Mouse (Mus musculus) midbrain, postnatal 0 days (tissue): ENCODE results near the gene Naa40. TPM values are rescaled to one million over a fixed set of nuclear protein-coding genes. Genes with fewer than 3 reads are reported as not detected.

ENCODE experiments used
- ATAC-seq: fragments of 200-750 bp; cut with Nextera tagmentation; 2 replicates; pipeline ENCODE4 v1.8.0; 2017; ENCODE audit warnings: moderate number of reproducible peaks, mild to moderate bottlenecking, moderate TSS enrichment, moderate library complexity; ENCODE audit not compliant: low FRiP score
- DNase-seq: peaks from one replicate; pipeline ENCODE4 v3.0.0-alpha.2; 2015; ENCODE audit warnings: low spot score
- H3K27ac ChIP-seq: fragments of 300-500 bp; sonication (generic); 2 replicates; pipeline ENCODE4 v1.5.1; 2014; ENCODE audit warnings: low read depth, mild to moderate bottlenecking, low read length, mixed read lengths
- H3K27me3 ChIP-seq: fragments of 300-500 bp; sonication (generic); 2 replicates; pipeline ENCODE4 v1.6.1; 2014; ENCODE audit warnings: low read length, control low read depth, mixed read lengths; ENCODE audit not compliant: insufficient read depth
- H3K36me3 ChIP-seq: fragments of 300-500 bp; sonication (generic); 2 replicates; pipeline ENCODE4 v1.6.1; 2014; ENCODE audit warnings: low read length, control low read depth, mixed read lengths; ENCODE audit not compliant: insufficient read depth
- H3K4me1 ChIP-seq: fragments of 300-500 bp; sonication (generic); 2 replicates; pipeline ENCODE4 v1.6.1; 2014; ENCODE audit warnings: mild to moderate bottlenecking, control low read depth, antibody characterized with exemption, low read length, mixed read lengths; ENCODE audit not compliant: insufficient read depth
- H3K4me2 ChIP-seq: fragments of 300-500 bp; sonication (generic); 2 replicates; pipeline ENCODE4 v1.6.1; 2014; ENCODE audit warnings: low read depth, mild to moderate bottlenecking, low read length, mixed read lengths; ENCODE audit not compliant: poor library complexity, severe bottlenecking
- H3K4me3 ChIP-seq: fragments of 300-500 bp; sonication (generic); 2 replicates; pipeline ENCODE4 v1.5.1; 2014; ENCODE audit warnings: low read depth, mild to moderate bottlenecking, low read length, moderate library complexity
- H3K9ac ChIP-seq: fragments of 300-500 bp; sonication (generic); replicated peaks from 2 replicates; pipeline ENCODE4 v1.6.1; 2014; ENCODE audit warnings: mild to moderate bottlenecking, low read length, moderate library complexity, mixed read lengths; ENCODE audit not compliant: poor library complexity, severe bottlenecking
- H3K9me3 ChIP-seq: fragments of 300-500 bp; sonication (generic); 2 replicates; pipeline ENCODE4 v1.6.1; 2016; ENCODE audit warnings: low read length, control low read depth
- CTCF ChIP-seq: IDR thresholded peaks from 2 replicates; pipeline ENCODE4 v1.5.1; 2016; ENCODE audit warnings: antibody characterized with exemption, mild to moderate bottlenecking
- WGBS: fragments of 180-500 bp; shearing (Covaris S2); extraction: QIAGEN DNeasy Blood & Tissue Kit; methylation state at CpG from one replicate; pipeline ENCODE4 v1.1.7; 2014; 5-methylcytosine and 5-hydroxymethylcytosine counted together
- polyA plus RNA-seq: library from polyadenylated mRNA; unstranded; fragments of >200 nt; fragmentation: Nextera tagmentation; extraction: Ambion mirVana; gene quantifications from 2 replicates; pipeline ENCODE4 v1.2.1, GENCODE M21; 2015
- total RNA-seq: library from RNA; depleted of rRNA; stranded (reverse); fragments of >200 nt; gene quantifications from 2 replicates; pipeline ENCODE4 v1.2.3, GENCODE M21; 2014; rRNA removed

The Naa40 gene
- total and polyA plus RNA-seq, 2 experiments from 2014 or later: 46.1 to 62.5 TPM

- Histone ChIP-seq H3K9ac (no peak overlapping the region), H3K27ac (no peak overlapping the region), H3K9me3 (no peaks in the 10 kb centered on the region), H3K36me3 (no peaks in the 10 kb centered on the region), H3K4me1 (peaks cover 7% of the 10 kb centered on the region; the same call in 1 of the 2 replicates), H3K4me3 (no peak overlapping the region), H3K27me3 (0 out of 2 replicates have a peak, but pooled peaks cover 3% of the 10 kb centered on the region), H3K4me2 (no peak overlapping the region)
- ATAC-seq: no peak
- 71% methylated on average over 8 of the region's 8 CpGs for WGBS
- peak; percentile 62 for DNase-seq
- TF ChIP-seq CTCF: no peak
Observed at GRCm38 (mm10) chr19:7180756-7181405, 60.1 kb downstream of the Naa40 start.

GRCm38 (mm10) chr19:7178841-7179452 lies 62.0 kb downstream of the Naa40 start:
- H3K4me1 ChIP-seq: peaks cover 7% of the 10 kb centered on the region; the same call in 1 of the 2 replicates
- no peak for ATAC-seq
- H3K9ac ChIP-seq: no peak overlapping the region
- H3K4me2 ChIP-seq: no peak overlapping the region
- TF ChIP-seq CTCF: no peak
- no peak overlapping the region for H3K4me3 ChIP-seq
- H3K9me3 ChIP-seq: no peaks in the 10 kb centered on the region
- no peak for DNase-seq
- no peaks in the 10 kb centered on the region for H3K36me3 ChIP-seq
- 49% methylated on average over 3 of the region's 3 CpGs for WGBS
- H3K27ac ChIP-seq: no peak overlapping the region
- no peaks in the 10 kb centered on the region for H3K27me3 ChIP-seq

GRCm38 (mm10) chr19:7177804-7178511 lies 63.0 kb downstream of the Naa40 start:
- ATAC-seq: no peak
- Histone ChIP-seq H3K9me3 (no peaks in the 10 kb centered on the region), H3K9ac (no peak overlapping the region), H3K4me3 (no peak overlapping the region), H3K4me1 (peaks cover 7% of the 10 kb centered on the region; the same call in 1 of the 2 replicates), H3K27ac (no peak overlapping the region), H3K4me2 (no peak overlapping the region), H3K36me3 (no peaks in the 10 kb centered on the region), H3K27me3 (no peaks in the 10 kb centered on the region)
- no peak for DNase-seq
- TF ChIP-seq CTCF: no peak
- WGBS: 62% methylated on average over 13 of the region's 13 CpGs

GRCm38 (mm10) chr19:7176041-7176696 lies 64.8 kb downstream of the Naa40 start:
- no peak for ATAC-seq
- 12% methylated on average over 11 of the region's 11 CpGs for WGBS
- no peaks in the 10 kb centered on the region for H3K36me3 ChIP-seq

More at GRCm38 (mm10) chr19:7176041-7176696, 64.8 kb downstream of the Naa40 start:
- H3K4me3 ChIP-seq: no peak overlapping the region
- no peak for DNase-seq
- H3K4me1 ChIP-seq: peaks cover 13% of the 10 kb centered on the region
- TF ChIP-seq CTCF: no peak
- H3K27ac ChIP-seq: no peak overlapping the region
- H3K4me2 ChIP-seq: no peak overlapping the region
- H3K9me3 ChIP-seq: no peaks in the 10 kb centered on the region
- H3K27me3 ChIP-seq: no peaks in the 10 kb centered on the region
- H3K9ac ChIP-seq: no peak overlapping the region

Other genes with a start within 250 kb of the Naa40 start
- 14.9 and 31.2 TPM in 2 replicates for gene Dnajc4, start 248.6 kb downstream of the Naa40 start, total RNA-seq
- gene Dnajc4, start 248.6 kb downstream of the Naa40 start, polyA plus RNA-seq: 21.6 and 25.7 TPM in 2 replicates
- gene Nudt22, start 245.1 kb downstream of the Naa40 start, total RNA-seq: 12.8 and 19.6 TPM in 2 replicates
- gene Nudt22, start 245.1 kb downstream of the Naa40 start, polyA plus RNA-seq: 17.8 and 22.0 TPM in 2 replicates
- gene Trpt1, start 245.1 kb downstream of the Naa40 start, total RNA-seq: 19.6 and 28.1 TPM in 2 replicates
- 19.8 and 23.4 TPM in 2 replicates for gene Trpt1, start 245.1 kb downstream of the Naa40 start, polyA plus RNA-seq
- 5.6 and 6.2 TPM in 2 replicates for gene Fermt3, start 221.7 kb downstream of the Naa40 start, total RNA-seq
- gene Fermt3, start 221.7 kb downstream of the Naa40 start, polyA plus RNA-seq: 3.0 and 3.4 TPM in 2 replicates
- 97.0 and 101 TPM in 2 replicates for gene Stip1, start 201.2 kb downstream of the Naa40 start, total RNA-seq
- gene Stip1, start 201.2 kb downstream of the Naa40 start, polyA plus RNA-seq: 142 and 147 TPM in 2 replicates
- 1.4 and 5.1 TPM in 2 replicates for gene Macrod1, start 184.4 kb downstream of the Naa40 start, total RNA-seq
- 5.9 and 6.2 TPM in 2 replicates for gene Macrod1, start 184.4 kb downstream of the Naa40 start, polyA plus RNA-seq
- 9.9 and 11.4 TPM in 2 replicates for gene Flrt1, start 135.5 kb downstream of the Naa40 start, total RNA-seq
- 9.8 and 11.9 TPM in 2 replicates for gene Flrt1, start 135.5 kb downstream of the Naa40 start, polyA plus RNA-seq
- 236 and 242 TPM in 2 replicates for gene Otub1, start 34.9 kb downstream of the Naa40 start, total RNA-seq
- gene Otub1, start 34.9 kb downstream of the Naa40 start, polyA plus RNA-seq: 257 and 277 TPM in 2 replicates
- 1,114 and 1,471 TPM in 2 replicates for gene Cox8a, start 23.6 kb downstream of the Naa40 start, total RNA-seq
- 1,645 and 1,756 TPM in 2 replicates for gene Cox8a, start 23.6 kb downstream of the Naa40 start, polyA plus RNA-seq
- gene Rcor2, start 26.1 kb upstream of the Naa40 start, total RNA-seq: 40.7 and 53.1 TPM in 2 replicates
- gene Rcor2, start 26.1 kb upstream of the Naa40 start, polyA plus RNA-seq: 8.9 and 9.7 TPM in 2 replicates
- 41.2 and 49.1 TPM in 2 replicates for gene Mark2, start 100.7 kb upstream of the Naa40 start, total RNA-seq
- 38.0 and 38.1 TPM in 2 replicates for gene Mark2, start 100.7 kb upstream of the Naa40 start, polyA plus RNA-seq
- gene Spindoc, start 141.8 kb upstream of the Naa40 start, total RNA-seq: 35.2 and 38.8 TPM in 2 replicates
- gene Spindoc, start 141.8 kb upstream of the Naa40 start, polyA plus RNA-seq: 19.2 and 19.8 TPM in 2 replicates
- gene 2700081O15Rik, start 176.4 kb upstream of the Naa40 start, total RNA-seq: 108 and 112 TPM in 2 replicates
- gene 2700081O15Rik, start 176.4 kb upstream of the Naa40 start, polyA plus RNA-seq: 7.6 and 8.1 TPM in 2 replicates
- gene Rtn3, start 242.1 kb upstream of the Naa40 start, total RNA-seq: 420 and 473 TPM in 2 replicates
- gene Rtn3, start 242.1 kb upstream of the Naa40 start, polyA plus RNA-seq: 741 and 750 TPM in 2 replicates